Mouse (Mus musculus): ENCODE data around the gene Bloc1s1. TPM values are rescaled to one million over a fixed set of nuclear protein-coding genes. Genes with fewer than 3 reads are reported as not detected.

Bloc1s1 gene
- 227 and 228 TPM in 2 replicates for polyA plus RNA-seq (2015; fragmentation: Nextera tagmentation; extraction: Ambion mirVana)

GRCm38 (mm10) chr10:128923935-128924334, at the start of gene Bloc1s1:
TSS of gene Bloc1s1 (minus strand) at chr10:128924035.
- Histone ChIP-seq H3K4me2 (ENCODE audit: low read length) (peak within 1 kb of the TSS; percentile 85), H3K9ac (ENCODE audit: low read depth, low read length) (peak within 1 kb of the TSS; percentile 85), H3K27ac (ENCODE audit: low read length) (peak within 1 kb of the TSS; percentile 97), H3K9me3 (replicated peaks; ENCODE audit: control insufficient read depth, low read length, poor library complexity, severe bottlenecking) (no peaks in the 10 kb centered on the region), H3K36me3 (ENCODE audit: control insufficient read depth, insufficient read depth, low read length) (no peaks in the 10 kb centered on the region), H3K4me3 (ENCODE audit: low read depth, low read length) (peak within 1 kb of the TSS; percentile 86), H3K27me3 (ENCODE audit: control insufficient read depth, insufficient read depth, low read depth, low read length) (peaks cover 5% of the 10 kb centered on the region), H3K4me1 (ENCODE audit: control insufficient read depth, insufficient read depth, low read length) (peaks cover 18% of the 10 kb centered on the region)
- ATAC-seq = no peak
- WGBS = 68% methylated on average over 9 of the region's 9 CpGs

DNA sequence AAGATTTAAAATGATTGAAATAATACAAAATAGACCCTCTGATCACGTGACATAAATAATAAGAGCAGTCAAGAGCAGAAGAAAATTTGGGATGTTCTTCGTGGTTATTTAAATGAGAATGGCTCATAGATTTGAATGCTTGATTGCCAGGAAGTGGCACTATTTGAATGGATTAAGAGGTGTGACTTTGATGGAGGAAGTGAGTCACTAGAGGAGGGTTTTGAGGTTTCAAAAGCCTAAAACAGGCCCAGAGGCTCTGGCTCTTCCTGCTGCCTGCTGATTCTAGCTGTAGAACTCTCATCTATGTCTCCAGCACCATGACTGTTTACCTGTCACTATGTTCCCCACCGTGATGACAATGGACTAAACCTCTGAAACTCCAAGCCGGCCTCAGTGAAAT, 49.0 kb upstream of the Bloc1s1 start:
- Histone ChIP-seq H3K4me1 (ENCODE audit: control insufficient read depth, insufficient read depth, low read length) (no peaks in the 10 kb centered on the region), H3K9me3 (replicated peaks; ENCODE audit: control insufficient read depth, low read length, poor library complexity, severe bottlenecking) (no peaks in the 10 kb centered on the region), H3K27ac (ENCODE audit: low read length) (no peak overlapping the region), H3K4me2 (ENCODE audit: low read length) (no peak overlapping the region), H3K36me3 (ENCODE audit: control insufficient read depth, insufficient read depth, low read length) (no peaks in the 10 kb centered on the region), H3K27me3 (ENCODE audit: control insufficient read depth, insufficient read depth, low read depth, low read length) (no peaks in the 10 kb centered on the region; the same call in 1 of the 2 replicates), H3K9ac (ENCODE audit: low read depth, low read length) (no peak overlapping the region), H3K4me3 (ENCODE audit: low read depth, low read length) (no peak overlapping the region)
- ATAC-seq = no peak
- 75% methylated on average over 4 of the region's 4 CpGs for WGBS

DNA sequence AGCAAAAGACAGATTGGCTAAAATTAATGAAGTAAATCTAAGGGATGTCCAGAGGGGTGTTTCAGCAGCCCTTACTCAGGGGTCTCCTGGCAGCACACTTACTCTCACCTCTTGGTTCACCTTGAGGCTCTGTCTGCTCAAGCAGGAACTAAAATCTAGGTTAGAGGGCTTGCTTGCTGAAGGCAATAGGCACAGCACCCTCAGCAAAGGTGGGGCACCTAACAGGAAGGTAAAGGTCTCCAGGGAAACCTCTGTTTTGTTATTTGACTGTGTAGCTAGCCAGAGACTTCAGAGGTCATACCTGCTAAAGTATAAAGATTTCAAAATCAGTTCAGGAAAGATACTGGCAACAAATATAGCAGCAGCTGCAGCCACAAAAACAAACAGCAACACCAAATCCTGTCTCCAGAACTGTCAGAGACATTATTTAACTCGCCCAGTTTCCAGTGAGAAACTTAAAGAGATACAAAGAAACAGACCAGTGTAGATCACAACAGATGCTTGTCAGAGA, 47.0 kb upstream of the Bloc1s1 start:
- H3K36me3 ChIP-seq (ENCODE audit: control insufficient read depth, insufficient read depth, low read length) = no peaks in the 10 kb centered on the region
- ATAC-seq = no peak
- H3K4me2 ChIP-seq (ENCODE audit: low read length) = no peak overlapping the region
- no peaks in the 10 kb centered on the region for H3K4me1 ChIP-seq (ENCODE audit: control insufficient read depth, insufficient read depth, low read length)
- no peak overlapping the region for H3K27ac ChIP-seq (ENCODE audit: low read length)
- no peaks in the 10 kb centered on the region for H3K9me3 ChIP-seq (replicated peaks; ENCODE audit: control insufficient read depth, low read length, poor library complexity, severe bottlenecking)
- no peak overlapping the region for H3K4me3 ChIP-seq (ENCODE audit: low read depth, low read length)
- 50% methylated on average over 1 of the region's 1 CpGs for WGBS
- no peak overlapping the region for H3K9ac ChIP-seq (ENCODE audit: low read depth, low read length)
- no peaks in the 10 kb centered on the region for H3K27me3 ChIP-seq (ENCODE audit: control insufficient read depth, insufficient read depth, low read depth, low read length)

- no peak for ATAC-seq
- no peaks in the 10 kb centered on the region for H3K9me3 ChIP-seq (replicated peaks; ENCODE audit: control insufficient read depth, low read length, poor library complexity, severe bottlenecking)
- WGBS = 63% methylated on average over 1 of the region's 1 CpGs
- no peak overlapping the region for H3K4me2 ChIP-seq (ENCODE audit: low read length)
- no peak overlapping the region for H3K27ac ChIP-seq (ENCODE audit: low read length)
- H3K9ac ChIP-seq (ENCODE audit: low read depth, low read length) = no peak overlapping the region
- no peaks in the 10 kb centered on the region for H3K36me3 ChIP-seq (ENCODE audit: control insufficient read depth, insufficient read depth, low read length)
- no peak overlapping the region for H3K4me3 ChIP-seq (ENCODE audit: low read depth, low read length)
- H3K4me1 ChIP-seq (ENCODE audit: control insufficient read depth, insufficient read depth, low read length) = no peaks in the 10 kb centered on the region
- H3K27me3 ChIP-seq (ENCODE audit: control insufficient read depth, insufficient read depth, low read depth, low read length) = no peaks in the 10 kb centered on the region
These were observed 44.5 kb upstream of the Bloc1s1 start for GRCm38 (mm10) chr10:128968341-128968749.

DNA sequence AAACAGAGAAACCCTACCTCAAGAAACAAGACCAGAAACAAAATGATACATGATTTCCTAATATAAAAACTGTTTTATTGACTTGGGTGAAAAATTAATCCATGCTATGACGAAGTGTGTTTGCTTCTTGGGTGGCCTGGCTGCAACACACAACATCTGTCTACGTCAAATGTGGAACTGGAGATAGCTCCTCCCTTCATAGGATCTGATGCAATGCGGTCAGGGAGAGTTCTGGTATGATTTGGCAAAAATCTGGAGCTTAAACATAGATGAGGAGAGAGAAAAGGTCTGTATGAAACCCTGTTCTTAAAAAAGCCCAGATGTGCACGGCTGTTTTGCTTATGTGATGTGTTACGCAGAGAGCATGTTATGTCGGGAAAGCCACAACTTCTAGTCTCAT, 42.0 kb upstream of the Bloc1s1 start:
- H3K4me2 ChIP-seq (ENCODE audit: low read length) = no peak overlapping the region
- no peak overlapping the region for H3K9ac ChIP-seq (ENCODE audit: low read depth, low read length)
- H3K27me3 ChIP-seq (ENCODE audit: control insufficient read depth, insufficient read depth, low read depth, low read length) = no peaks in the 10 kb centered on the region
- no peak overlapping the region for H3K4me3 ChIP-seq (ENCODE audit: low read depth, low read length)
- H3K4me1 ChIP-seq (ENCODE audit: control insufficient read depth, insufficient read depth, low read length) = no peaks in the 10 kb centered on the region
- no peaks in the 10 kb centered on the region for H3K9me3 ChIP-seq (replicated peaks; ENCODE audit: control insufficient read depth, low read length, poor library complexity, severe bottlenecking)
- 87% methylated on average over 6 of the region's 6 CpGs for WGBS
- no peak for ATAC-seq
- no peak overlapping the region for H3K27ac ChIP-seq (ENCODE audit: low read length)
- H3K36me3 ChIP-seq (ENCODE audit: control insufficient read depth, insufficient read depth, low read length) = no peaks in the 10 kb centered on the region

- H3K9me3 ChIP-seq (replicated peaks; ENCODE audit: control insufficient read depth, low read length, poor library complexity, severe bottlenecking) = no peaks in the 10 kb centered on the region
- no peak for ATAC-seq
- no peak overlapping the region for H3K4me2 ChIP-seq (ENCODE audit: low read length)
- no peak overlapping the region for H3K27ac ChIP-seq (ENCODE audit: low read length)
- no peaks in the 10 kb centered on the region for H3K4me1 ChIP-seq (ENCODE audit: control insufficient read depth, insufficient read depth, low read length)
- H3K9ac ChIP-seq (ENCODE audit: low read depth, low read length) = no peak overlapping the region
- 63% methylated on average over 2 of the region's 2 CpGs for WGBS
- H3K4me3 ChIP-seq (ENCODE audit: low read depth, low read length) = no peak overlapping the region
- no peaks in the 10 kb centered on the region for H3K27me3 ChIP-seq (ENCODE audit: control insufficient read depth, insufficient read depth, low read depth, low read length)
- H3K36me3 ChIP-seq (ENCODE audit: control insufficient read depth, insufficient read depth, low read length) = no peaks in the 10 kb centered on the region
These were observed 41.1 kb upstream of the Bloc1s1 start for GRCm38 (mm10) chr10:128964961-128965360.

- H3K4me1 ChIP-seq (ENCODE audit: control insufficient read depth, insufficient read depth, low read length) = no peaks in the 10 kb centered on the region
- ATAC-seq = no peak
- no peaks in the 10 kb centered on the region for H3K27me3 ChIP-seq (ENCODE audit: control insufficient read depth, insufficient read depth, low read depth, low read length)
- no peak within 1 kb of the TSS for H3K4me2 ChIP-seq (ENCODE audit: low read length)
- no peak within 1 kb of the TSS for H3K4me3 ChIP-seq (ENCODE audit: low read depth, low read length)
- WGBS = 84% methylated on average over 12 of the region's 12 CpGs
- H3K27ac ChIP-seq (ENCODE audit: low read length) = no peak within 1 kb of the TSS
- no peak within 1 kb of the TSS for H3K9ac ChIP-seq (ENCODE audit: low read depth, low read length)
- no peaks in the 10 kb centered on the region for H3K36me3 ChIP-seq (ENCODE audit: control insufficient read depth, insufficient read depth, low read length)
- H3K9me3 ChIP-seq (replicated peaks; ENCODE audit: control insufficient read depth, low read length, poor library complexity, severe bottlenecking) = no peaks in the 10 kb centered on the region
These were observed 37.1 kb upstream of the Bloc1s1 start, which contains the start of gene Mettl7b for GRCm38 (mm10) chr10:128960590-128961584. TSS of gene Mettl7b (minus strand) at chr10:128960988.

DNA sequence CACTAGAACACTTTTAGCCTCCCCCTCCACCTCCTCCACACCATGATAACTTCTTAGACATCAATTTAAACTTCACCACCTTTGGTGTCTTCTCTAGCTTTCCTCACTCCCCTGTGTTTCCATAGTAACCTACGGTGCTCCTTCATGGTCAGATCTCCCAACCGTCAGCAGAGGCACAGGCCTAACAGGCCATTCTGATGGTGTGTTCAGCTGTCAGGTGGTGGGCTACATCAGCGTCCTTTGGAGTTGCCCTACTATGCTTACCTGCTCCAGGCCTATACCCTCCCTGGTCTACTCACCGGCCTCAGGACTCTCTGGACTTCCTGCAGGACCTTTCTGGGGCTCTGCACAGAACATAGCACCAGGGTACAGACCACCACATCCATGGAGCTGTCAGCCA, 36.3 kb upstream of the Bloc1s1 start:
- H3K4me2 ChIP-seq (ENCODE audit: low read length) = no peak overlapping the region
- no peak overlapping the region for H3K4me3 ChIP-seq (ENCODE audit: low read depth, low read length)
- ATAC-seq = no peak
- H3K36me3 ChIP-seq (ENCODE audit: control insufficient read depth, insufficient read depth, low read length) = no peaks in the 10 kb centered on the region
- H3K27ac ChIP-seq (ENCODE audit: low read length) = no peak overlapping the region
- H3K9ac ChIP-seq (ENCODE audit: low read depth, low read length) = no peak overlapping the region
- H3K27me3 ChIP-seq (ENCODE audit: control insufficient read depth, insufficient read depth, low read depth, low read length) = no peaks in the 10 kb centered on the region
- 79% methylated on average over 4 of the region's 4 CpGs for WGBS
- no peaks in the 10 kb centered on the region for H3K9me3 ChIP-seq (replicated peaks; ENCODE audit: control insufficient read depth, low read length, poor library complexity, severe bottlenecking)
- no peaks in the 10 kb centered on the region for H3K4me1 ChIP-seq (ENCODE audit: control insufficient read depth, insufficient read depth, low read length)

DNA sequence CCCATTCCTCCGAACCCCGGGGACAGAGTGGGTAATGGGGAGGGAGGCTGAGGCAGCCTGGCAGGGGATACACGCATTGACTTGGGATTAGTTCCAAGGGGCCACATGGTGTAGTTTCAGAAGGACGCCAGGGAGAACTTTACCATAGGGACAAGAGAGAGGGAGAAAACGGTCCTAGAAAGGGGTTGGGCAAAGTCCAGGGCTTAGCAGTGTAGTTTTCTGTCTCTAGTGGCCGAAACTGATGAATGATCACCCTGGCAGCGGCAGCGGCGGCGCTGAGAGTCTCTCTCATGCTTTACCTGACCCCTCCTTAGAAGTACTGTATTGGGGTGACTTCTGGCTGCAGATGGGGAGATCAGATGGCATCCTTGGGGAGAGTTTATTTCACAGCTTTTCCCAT, 34.5 kb upstream of the Bloc1s1 start:
- no peak overlapping the region for H3K9ac ChIP-seq (ENCODE audit: low read depth, low read length)
- no peak overlapping the region for H3K4me2 ChIP-seq (ENCODE audit: low read length)
- WGBS = 77% methylated on average over 10 of the region's 10 CpGs
- H3K4me1 ChIP-seq (ENCODE audit: control insufficient read depth, insufficient read depth, low read length) = no peaks in the 10 kb centered on the region
- no peak for ATAC-seq
- H3K9me3 ChIP-seq (replicated peaks; ENCODE audit: control insufficient read depth, low read length, poor library complexity, severe bottlenecking) = no peaks in the 10 kb centered on the region
- H3K36me3 ChIP-seq (ENCODE audit: control insufficient read depth, insufficient read depth, low read length) = no peaks in the 10 kb centered on the region
- H3K4me3 ChIP-seq (ENCODE audit: low read depth, low read length) = no peak overlapping the region
- H3K27me3 ChIP-seq (ENCODE audit: control insufficient read depth, insufficient read depth, low read depth, low read length) = no peaks in the 10 kb centered on the region
- no peak overlapping the region for H3K27ac ChIP-seq (ENCODE audit: low read length)

Measured in midbrain, embryonic 16.5 days (tissue).